Mouse (Mus musculus) testis, postnatal 14 days (tissue): ENCODE measurements around the gene Npepps.
"Not testable (repeated sequence)": the region's sequence is repeated elsewhere in the genome, so short reads cannot be mapped to it uniquely, and the experiment has no call there.

Experiments used
- DNase-seq: peaks from one replicate; pipeline ENCODE4 v3.0.0; 2021; ENCODE audit warnings: low spot score

Gene Npepps

GRCm38 (mm10) chr11:97280216-97280861, at the start of gene Npepps:
Gene Npepps, minus strand, starts transcription at chr11:97280638.
- peak; percentile 80 for DNase-seq

GRCm38 (mm10) chr11:97328148-97328547, 47.7 kb upstream of the Npepps start:
- no peak for DNase-seq

GRCm38 (mm10) chr11:97325224-97325623, 44.8 kb upstream of the Npepps start:
- DNase-seq = no peak

DNA sequence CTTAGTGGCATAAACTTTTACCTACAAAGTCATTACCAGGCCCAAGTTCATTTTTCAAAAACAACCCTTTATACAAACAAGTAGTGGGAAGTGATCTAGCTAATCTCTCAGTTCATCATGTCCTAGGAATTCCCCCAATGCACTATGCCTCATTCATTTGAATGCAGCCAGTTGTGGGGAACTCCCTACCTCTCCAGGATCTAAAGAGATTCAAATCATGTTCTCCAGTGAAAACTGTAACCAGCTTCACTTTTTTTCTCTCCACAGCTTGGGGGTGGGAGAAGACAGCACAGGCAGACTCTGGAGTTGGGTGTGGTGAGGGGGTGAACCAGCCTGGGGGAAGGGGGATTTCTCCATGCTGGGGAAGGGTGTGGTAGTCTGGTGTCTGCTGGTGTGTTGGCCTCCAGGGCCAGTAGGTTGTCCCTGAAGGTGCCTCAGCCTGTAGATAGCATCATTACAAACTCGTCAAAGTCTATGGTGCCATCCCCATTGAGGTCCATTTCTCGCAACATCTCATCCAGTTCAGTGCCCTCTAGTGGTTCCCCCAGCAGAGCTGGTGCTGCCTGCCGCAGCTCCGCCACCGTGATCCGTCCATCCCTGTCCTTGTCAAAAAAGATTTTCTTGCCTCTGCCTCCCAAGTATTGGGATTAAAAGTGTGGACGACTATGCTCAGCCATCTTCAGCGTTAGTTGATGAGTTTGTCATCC, 41.6 kb upstream of the Npepps start:
- DNase-seq = not testable (repeated sequence)

GRCm38 (mm10) chr11:97321197-97321596, 40.8 kb upstream of the Npepps start:
- DNase-seq = no peak

DNA sequence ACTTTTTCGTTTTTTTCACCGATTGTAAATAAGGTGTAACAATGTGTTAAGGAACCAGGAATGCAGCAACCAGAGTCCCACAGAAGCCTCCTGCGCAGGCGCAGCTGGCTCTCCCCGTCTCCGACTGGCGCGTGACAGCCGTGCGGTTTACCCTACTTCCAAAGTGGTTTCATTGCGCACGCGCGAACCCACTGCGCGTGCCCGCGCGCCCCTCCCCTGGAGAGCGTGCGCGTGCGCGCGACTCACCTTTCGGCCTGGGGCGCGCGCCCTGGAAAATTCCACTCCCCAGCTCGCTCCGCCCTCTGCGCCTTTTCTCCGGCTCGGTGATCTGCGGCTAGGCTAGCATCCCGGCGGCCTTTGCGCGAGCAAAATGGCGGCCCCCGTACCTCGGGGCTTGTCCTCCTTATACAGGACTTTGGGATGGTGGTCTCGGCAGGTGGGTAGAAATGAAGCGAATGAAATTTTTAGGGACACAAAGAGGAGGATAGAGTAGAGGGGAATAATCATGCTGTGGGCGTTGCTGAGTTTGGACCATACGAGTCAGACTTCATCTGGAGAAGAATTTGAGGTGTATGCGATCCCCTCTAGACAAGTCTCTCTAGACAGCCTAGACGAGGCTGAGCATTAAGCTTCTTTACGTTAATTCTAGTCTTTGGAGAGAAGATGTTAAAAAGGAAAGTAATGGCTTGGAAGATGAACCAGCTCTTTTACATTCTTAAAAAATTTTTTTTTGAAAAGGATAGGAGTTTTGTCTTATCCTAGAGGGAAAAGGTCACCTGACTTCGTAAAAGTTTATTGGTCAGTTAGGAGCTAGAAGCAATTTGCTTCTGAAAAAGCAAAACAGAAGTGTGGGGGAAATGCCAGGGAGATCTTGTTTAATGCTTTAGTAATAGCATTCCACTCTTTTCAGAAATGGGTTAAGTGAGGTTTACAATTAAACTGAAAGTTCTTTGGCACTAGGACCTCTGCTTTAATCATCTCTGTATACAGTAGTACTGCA, 35.4 kb upstream of the Npepps start, which contains the start of gene Mrpl45:
TSS of gene Mrpl45 (plus strand) at position 213 of the 1,000 bp plus-strand sequence.
- peak; percentile 98 for DNase-seq

DNA sequence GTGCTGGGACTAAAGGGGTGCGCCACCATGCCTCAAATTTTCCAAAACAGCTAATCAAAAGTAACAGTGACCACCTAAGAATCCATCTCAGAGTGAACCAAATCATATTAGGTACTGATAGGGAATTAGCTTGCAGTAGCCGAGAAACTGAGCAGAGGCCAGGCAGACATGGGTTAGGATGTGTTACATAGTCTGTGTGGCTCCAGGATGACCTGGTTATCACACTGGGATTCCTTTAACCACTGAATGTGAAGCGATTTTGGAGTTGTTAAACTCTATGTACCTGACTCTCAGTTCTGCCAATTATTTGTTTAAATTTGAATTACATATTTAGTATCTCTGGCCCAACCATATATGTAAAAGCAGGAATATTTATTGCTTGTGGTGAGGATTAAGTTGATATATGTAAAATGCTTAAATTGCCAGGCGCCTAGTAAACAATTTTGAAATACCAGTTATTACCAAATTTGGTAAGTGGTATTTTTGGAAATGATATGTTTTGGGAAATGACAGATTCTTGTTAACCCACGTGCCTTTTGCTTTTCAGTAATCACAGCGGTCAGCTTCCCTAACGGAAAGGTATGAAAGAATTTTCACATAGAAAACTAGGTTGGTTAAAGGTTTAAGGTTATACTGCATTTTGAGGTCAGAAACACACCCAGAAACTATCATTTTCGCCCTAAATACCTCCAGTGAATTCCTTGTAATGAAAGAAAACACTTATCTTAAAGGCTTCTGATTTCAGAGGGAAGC, 34.5 kb upstream of the Npepps start:
- DNase-seq = no peak

GRCm38 (mm10) chr11:97314110-97314509, 33.7 kb upstream of the Npepps start:
- DNase-seq = no peak

GRCm38 (mm10) chr11:97312871-97313270, 32.4 kb upstream of the Npepps start:
- not testable (repeated sequence) for DNase-seq

GRCm38 (mm10) chr11:97310895-97311631, 30.6 kb upstream of the Npepps start:
- DNase-seq = no peak

GRCm38 (mm10) chr11:97309911-97310571, 29.6 kb upstream of the Npepps start:
- peak; percentile 70 for DNase-seq

DNA sequence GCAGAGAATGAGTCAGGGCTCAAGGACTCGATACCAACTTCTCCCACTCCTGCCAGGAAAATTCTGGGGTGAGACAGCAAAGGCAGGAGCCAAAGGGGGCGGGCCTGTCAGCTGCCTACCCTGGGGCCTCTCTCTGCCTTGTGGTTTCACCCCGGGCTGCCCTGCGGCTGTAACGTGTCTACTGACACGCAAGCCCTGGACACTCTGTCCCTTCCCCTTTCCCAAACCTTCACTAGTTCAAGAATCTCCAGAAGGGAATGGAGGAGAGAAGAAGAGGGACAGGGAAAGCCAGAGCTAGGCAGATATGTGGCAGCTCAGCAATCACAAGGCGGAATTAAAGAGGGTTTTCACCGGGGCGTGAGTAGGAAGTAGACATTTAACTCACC, 29.0 kb upstream of the Npepps start:
- peak; percentile 58 for DNase-seq

DNA sequence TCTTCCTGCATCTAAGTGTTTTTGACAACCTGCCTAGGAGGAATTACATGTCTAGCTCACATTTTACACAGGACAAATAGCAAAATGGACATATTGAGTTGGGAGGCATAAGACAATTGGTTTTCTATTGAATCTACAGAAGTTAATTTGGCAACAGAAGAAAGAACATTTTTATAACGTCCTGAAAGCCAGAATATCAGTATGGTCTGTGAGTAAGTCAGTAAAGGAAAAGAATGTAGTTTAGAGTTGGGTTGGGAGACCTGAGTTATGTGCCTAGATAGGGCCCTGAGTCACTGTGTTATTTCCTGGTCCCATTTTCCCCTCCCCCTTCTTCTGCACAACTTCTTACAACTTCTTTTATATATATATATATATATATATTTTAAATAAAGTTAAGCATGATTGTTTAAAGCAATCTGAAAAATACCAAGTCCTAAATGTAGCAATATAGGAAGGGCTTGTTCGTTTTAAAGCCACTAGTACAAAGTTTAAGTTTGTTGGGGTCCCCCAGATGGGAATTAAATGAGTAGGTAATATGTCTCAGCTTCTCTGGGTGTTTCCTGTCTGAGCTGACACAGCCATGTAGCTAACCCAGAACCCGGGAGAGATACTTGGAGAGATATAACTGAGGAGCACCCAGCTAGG, 28.5 kb upstream of the Npepps start:
- no peak for DNase-seq

DNA sequence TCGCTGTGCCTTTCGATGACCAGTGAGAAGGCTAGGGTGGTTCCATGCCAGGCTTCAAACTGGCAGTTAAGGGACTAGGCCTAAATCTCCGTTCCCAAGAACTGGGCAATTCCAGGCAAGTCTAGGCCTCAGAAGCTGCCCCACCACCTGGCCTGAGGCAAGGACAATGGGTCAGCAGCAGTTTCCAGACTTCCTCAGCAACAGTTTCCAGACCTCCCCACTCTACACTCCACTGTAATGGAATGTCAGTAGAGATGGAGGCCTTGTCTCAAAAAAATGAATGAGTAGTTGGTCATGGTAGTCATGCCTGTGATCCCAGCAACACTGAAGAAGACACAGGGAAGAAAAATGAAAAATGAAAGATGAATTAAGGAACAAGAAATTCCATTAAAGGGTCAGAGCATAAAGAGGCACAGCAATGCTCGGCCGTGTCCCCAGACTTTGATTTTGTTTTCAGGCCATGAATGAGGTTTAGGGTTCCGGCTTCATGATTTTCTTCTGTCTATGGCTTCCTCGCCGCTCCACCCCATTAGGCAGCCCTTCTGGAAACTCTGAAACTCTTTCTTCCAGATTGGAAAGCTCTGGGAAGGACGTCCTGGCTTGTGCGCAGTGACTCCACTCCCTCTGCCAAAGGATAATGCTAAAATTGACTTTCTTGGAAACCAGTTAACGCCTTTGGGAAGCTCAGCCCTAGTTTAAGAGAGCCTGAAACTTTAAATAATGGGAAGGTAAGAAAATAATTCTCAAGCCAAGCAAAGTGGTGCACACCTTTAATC, 27.0 kb upstream of the Npepps start:
- no peak for DNase-seq

GRCm38 (mm10) chr11:97304631-97305030, 24.2 kb upstream of the Npepps start:
- no peak for DNase-seq

- DNase-seq = peak; percentile 54
These were observed 21.9 kb upstream of the Npepps start for GRCm38 (mm10) chr11:97302231-97302781.

- DNase-seq = no peak
These were observed 21.0 kb upstream of the Npepps start for GRCm38 (mm10) chr11:97301406-97301805.

- DNase-seq = no peak
These were observed 19.5 kb upstream of the Npepps start for GRCm38 (mm10) chr11:97299939-97300338.

- DNase-seq = no peak
These were observed 16.1 kb upstream of the Npepps start for GRCm38 (mm10) chr11:97296542-97296941.
